Mouse (Mus musculus) 3134 (cell line): ENCODE data around the gene Gm44.
"Not testable (repeated sequence)": the region's sequence is repeated elsewhere in the genome, so short reads cannot be mapped to it uniquely, and the experiment has no call there.

Experiments
- DNase-seq: peaks from one replicate; pipeline ENCODE4 v3.0.0-alpha.2; 2011; ENCODE audit warnings: low spot score; ENCODE audit not compliant: insufficient read length; ENCODE audit errors: extremely low read depth

The Gm44 gene

DNA sequence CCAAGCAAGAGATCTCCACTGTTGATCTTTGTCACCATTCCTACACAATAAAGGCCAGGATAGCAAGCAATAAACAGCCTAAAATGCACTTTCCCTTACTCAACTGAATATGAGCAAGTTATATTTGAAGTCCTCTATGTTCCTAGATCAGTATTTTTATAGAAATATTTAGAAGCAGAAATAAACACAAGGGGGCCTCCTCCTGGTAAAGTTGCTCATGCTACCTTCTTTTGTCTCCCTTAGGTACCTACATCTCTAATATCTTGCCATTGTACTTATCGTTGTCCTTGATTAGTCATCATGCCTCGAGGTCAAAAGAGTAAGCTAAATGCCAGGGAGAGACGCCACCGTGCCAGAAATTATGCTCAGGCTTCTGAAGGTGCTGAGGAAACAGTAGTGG is at the start of gene Gm44:
Gene Gm44, plus strand, starts transcription at position 301 of the 400 bp plus-strand sequence.
- DNase-seq, result no peak

DNA sequence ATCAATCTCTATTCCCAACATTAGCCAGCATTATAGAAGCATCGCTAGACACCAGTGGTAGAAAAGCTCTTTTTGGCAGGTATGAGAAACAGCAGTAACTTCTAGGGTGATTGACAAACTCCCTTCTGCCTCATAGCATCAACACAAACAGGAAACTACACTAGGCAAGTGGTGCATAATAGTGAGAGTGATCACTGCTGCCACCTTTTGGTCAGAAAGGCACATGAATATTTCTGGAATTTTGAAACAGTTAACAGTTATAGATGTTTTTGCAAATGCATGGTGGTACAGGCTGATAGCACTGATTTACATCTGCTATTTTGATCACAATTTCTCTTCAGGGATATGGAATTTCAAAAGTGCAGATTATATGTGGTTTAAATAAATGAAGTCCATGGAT is 36.0 kb downstream of the Gm44 start:
- DNase-seq, result no peak

DNA sequence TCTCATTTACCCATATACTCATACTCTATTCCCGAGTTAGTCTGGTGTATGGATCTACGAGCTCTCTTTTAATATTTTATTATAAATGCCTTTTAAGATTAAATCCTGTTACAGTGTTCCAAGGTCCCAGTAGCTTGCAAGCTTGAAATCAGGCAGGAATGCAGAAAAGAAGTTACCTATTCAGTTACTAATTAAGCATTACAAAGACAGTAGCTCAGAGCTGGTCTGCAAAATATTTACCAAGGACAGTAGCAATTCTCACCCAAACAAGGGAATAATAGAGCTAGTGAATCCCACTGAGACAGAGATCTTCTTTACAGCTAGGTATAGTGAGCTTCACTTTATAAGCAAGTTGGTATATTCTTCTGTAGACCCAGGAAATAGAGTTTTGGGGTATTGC is 46.3 kb downstream of the Gm44 start:
- not testable (repeated sequence) for DNase-seq
